Mouse (Mus musculus): ENCODE results near the gene Calcr. TPM values are rescaled to one million over a fixed set of nuclear protein-coding genes. Genes with fewer than 3 reads are reported as not detected.
"Not testable (repeated sequence)": the region's sequence is repeated elsewhere in the genome, so short reads cannot be mapped to it uniquely, and the experiment has no call there.

Calcr gene
- polyA plus RNA-seq (2016; fragmentation: Nextera tagmentation; extraction: Ambion mirVana), result 0.06 TPM in 1 of 2 replicates, not detected in the other

DNA sequence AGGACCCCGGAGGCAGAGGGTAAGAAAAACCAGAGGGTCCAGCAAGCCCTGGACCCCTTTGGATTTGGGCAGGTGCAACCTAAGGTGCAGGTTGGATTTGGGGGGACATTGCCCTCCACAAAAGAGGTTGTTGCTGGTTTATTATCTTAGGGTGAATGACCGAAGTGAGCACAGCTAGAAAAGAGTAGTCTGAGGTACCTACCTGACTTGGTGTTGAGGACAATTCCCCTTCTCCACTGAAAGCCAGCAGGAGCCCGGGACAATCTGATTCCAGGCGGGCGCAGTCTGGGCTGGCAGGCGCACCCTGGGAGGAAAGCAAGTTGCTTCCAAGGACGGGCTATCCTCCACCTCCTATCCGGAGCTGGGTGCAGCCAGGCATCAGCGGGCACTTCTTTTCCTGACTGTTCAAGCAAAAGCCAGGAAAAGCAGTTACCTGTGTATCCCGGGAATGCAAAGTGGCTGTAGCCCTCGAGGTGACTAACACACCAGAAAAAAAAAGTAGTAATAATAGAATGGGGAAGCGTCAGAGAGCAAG lies at the start of gene Calcr:
Gene Calcr (minus strand): TSS at position 485 of the 535 bp plus-strand sequence.
- peak within 1 kb of the TSS; percentile 61 for H3K4me2 ChIP-seq
- 4% methylated on average over 12 of the region's 12 CpGs for WGBS (ENCODE audit: insufficient replicate concordance)
- H3K27me3 ChIP-seq (replicated peaks), result peaks cover 42% of the 10 kb centered on the region
- no peaks in the 10 kb centered on the region for H3K4me1 ChIP-seq
- no peaks in the 10 kb centered on the region for H3K36me3 ChIP-seq
- no peak within 1 kb of the TSS for H3K27ac ChIP-seq
- no peak within 1 kb of the TSS for H3K9ac ChIP-seq
- ATAC-seq, result no peak
- no peaks in the 10 kb centered on the region for H3K9me3 ChIP-seq (replicated peaks)
- H3K4me3 ChIP-seq, result peak within 1 kb of the TSS; percentile 41

DNA sequence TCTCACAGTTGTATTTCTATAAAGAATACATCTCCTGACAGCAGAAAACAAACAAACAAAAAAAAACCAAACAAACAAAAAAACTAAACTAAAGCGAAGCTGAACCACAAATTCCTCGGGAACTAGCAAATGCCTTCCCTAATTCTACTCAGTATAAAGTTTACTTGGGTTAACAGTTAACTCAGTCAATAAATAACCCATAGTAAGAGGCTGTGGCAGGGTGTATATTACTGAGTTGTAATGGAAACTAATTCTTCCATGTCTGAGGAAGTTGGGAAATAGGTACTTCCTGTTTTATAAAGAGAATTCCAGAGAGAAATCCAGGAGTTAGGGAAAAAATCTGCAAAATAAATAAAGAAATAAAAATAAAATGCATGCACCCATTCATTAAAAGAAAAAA lies 3.0 kb upstream of the Calcr start:
- Histone ChIP-seq H3K4me3 (no peak overlapping the region), H3K9ac (no peak overlapping the region), H3K4me1 (no peaks in the 10 kb centered on the region), H3K27ac (no peak overlapping the region), H3K36me3 (no peaks in the 10 kb centered on the region), H3K9me3 (replicated peaks) (no peaks in the 10 kb centered on the region), H3K27me3 (replicated peaks) (peaks cover 34% of the 10 kb centered on the region), H3K4me2 (no peak overlapping the region)
- no peak for ATAC-seq
- WGBS (ENCODE audit: insufficient replicate concordance), result 74% methylated on average over 2 of the region's 2 CpGs

DNA sequence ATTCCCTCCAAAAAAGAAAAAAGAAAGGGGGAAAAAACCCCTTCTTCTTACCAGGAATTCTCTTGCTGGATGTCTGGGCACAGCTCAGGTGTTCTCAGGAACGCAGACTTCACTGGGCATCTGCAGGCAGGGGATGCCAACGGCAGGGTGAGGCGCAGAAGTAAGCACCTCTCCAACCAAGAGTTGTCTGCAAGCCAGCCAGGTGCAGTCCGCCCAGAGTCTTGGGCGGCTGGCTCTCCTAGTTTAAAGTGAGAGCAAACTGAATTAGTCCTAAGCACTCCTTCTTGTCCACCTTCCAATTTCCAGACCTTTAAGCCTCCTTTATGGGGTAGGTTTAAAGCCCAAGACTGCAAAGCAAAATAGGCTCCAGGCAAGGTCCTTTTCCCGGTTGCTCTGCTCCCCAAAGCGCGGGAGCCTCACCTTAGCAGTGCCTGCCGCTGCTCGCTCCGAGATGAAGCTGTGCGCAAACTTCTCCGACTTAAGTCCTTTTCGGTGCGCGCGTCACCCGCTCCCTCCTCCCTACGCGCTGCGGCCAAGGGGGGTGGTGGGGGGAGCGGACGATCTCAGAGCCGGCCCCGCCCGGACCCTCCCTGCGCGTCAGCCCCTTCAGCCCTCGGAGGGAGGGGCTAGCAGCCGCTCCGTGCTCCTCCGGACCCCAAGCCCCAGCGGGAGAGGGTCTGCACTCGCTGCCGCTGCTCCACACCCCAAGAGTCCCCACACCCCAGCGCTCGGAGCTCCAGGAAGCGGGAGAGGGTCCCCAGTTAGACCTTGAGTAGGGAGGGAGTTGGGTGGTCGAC lies 1.1 kb downstream of the Calcr start:
- no peak overlapping the region for H3K27ac ChIP-seq
- ATAC-seq, result no peak
- WGBS (ENCODE audit: insufficient replicate concordance), result 1% methylated on average over 34 of the region's 39 CpGs
- H3K36me3 ChIP-seq, result no peaks in the 10 kb centered on the region
- peaks cover 42% of the 10 kb centered on the region for H3K27me3 ChIP-seq (replicated peaks)
- H3K4me3 ChIP-seq, result peak overlapping the region; percentile 41
- no peak overlapping the region for H3K9ac ChIP-seq
- no peaks in the 10 kb centered on the region for H3K9me3 ChIP-seq (replicated peaks)
- no peaks in the 10 kb centered on the region for H3K4me1 ChIP-seq
- H3K4me2 ChIP-seq, result peak overlapping the region; percentile 61

DNA sequence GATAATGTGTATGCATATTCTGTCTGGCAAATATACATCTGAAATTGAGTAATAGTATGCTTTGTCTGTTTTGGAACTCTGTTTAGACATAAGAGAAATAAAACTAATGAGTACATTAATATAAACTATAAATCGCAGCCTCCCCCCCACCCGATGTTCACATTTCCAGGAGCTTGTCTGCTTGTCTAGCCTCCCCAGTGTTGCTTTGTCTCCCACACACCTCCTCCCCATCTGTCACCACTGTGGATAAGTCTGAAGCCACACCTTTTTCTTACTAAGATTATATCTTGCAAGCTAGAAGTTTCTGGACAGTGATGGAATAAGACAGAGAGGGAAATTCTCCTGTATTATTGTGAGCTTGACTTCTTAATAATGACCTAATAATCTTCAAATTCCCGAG lies 12.9 kb downstream of the Calcr start:
- H3K36me3 ChIP-seq, result no peaks in the 10 kb centered on the region
- no peak overlapping the region for H3K4me2 ChIP-seq
- H3K9me3 ChIP-seq (replicated peaks), result no peaks in the 10 kb centered on the region
- H3K9ac ChIP-seq, result no peak overlapping the region
- H3K4me1 ChIP-seq, result no peaks in the 10 kb centered on the region
- no peak overlapping the region for H3K27ac ChIP-seq
- H3K4me3 ChIP-seq, result no peak overlapping the region
- no peaks in the 10 kb centered on the region for H3K27me3 ChIP-seq (replicated peaks)
- 63% methylated on average over 3 of the region's 3 CpGs for WGBS (ENCODE audit: insufficient replicate concordance)
- no peak for ATAC-seq

GRCm38 (mm10) chr6:3749624-3750023 lies 14.9 kb downstream of the Calcr start:
- 30% methylated on average over 5 of the region's 5 CpGs for WGBS (ENCODE audit: insufficient replicate concordance)
- no peaks in the 10 kb centered on the region for H3K4me1 ChIP-seq

DNA sequence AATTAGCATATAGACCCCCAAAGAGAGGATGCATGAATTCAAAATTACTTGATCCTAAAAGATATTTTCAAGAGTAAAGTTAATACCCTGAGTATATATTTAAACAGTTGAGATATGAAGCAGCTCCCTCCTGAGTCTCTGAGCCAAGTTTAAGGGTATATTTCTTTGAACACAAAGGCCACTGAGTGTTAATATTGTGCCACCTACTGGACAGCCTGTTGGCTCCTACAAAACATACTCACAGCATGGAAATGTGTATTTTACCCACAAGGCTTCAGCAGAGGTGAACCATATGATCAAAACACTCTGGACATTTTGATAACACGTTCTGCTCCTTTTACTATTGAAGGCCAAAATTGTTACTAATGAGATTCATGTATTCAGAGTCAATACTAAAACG lies 19.0 kb downstream of the Calcr start:
- no peak for ATAC-seq

More at GRCm38 (mm10) chr6:3749624-3750023, 14.9 kb downstream of the Calcr start:
- Histone ChIP-seq H3K36me3 (no peaks in the 10 kb centered on the region), H3K27me3 (replicated peaks) (no peaks in the 10 kb centered on the region), H3K27ac (no peak overlapping the region), H3K4me2 (no peak overlapping the region), H3K4me3 (no peak overlapping the region), H3K9ac (no peak overlapping the region), H3K9me3 (replicated peaks) (no peaks in the 10 kb centered on the region)
- no peak for ATAC-seq

GRCm38 (mm10) chr6:3741996-3742713 lies 22.4 kb downstream of the Calcr start:
- no peak overlapping the region for H3K9ac ChIP-seq
- H3K9me3 ChIP-seq (replicated peaks), result no peaks in the 10 kb centered on the region
- no peak for ATAC-seq
- no peak overlapping the region for H3K4me3 ChIP-seq
- H3K27me3 ChIP-seq (replicated peaks), result no peaks in the 10 kb centered on the region; the same call in 1 of the 2 replicates
- H3K4me2 ChIP-seq, result no peak overlapping the region
- H3K4me1 ChIP-seq, result no peaks in the 10 kb centered on the region
- H3K27ac ChIP-seq, result no peak overlapping the region
- H3K36me3 ChIP-seq, result no peaks in the 10 kb centered on the region
- WGBS (ENCODE audit: insufficient replicate concordance), result 68% methylated on average over 7 of the region's 7 CpGs

More for the DNA sequence above, 19.0 kb downstream of the Calcr start:
- H3K4me2 ChIP-seq, result no peak overlapping the region
- no peaks in the 10 kb centered on the region for H3K9me3 ChIP-seq (replicated peaks)
- no peak overlapping the region for H3K9ac ChIP-seq
- H3K4me3 ChIP-seq, result no peak overlapping the region
- no peaks in the 10 kb centered on the region for H3K36me3 ChIP-seq
- H3K27me3 ChIP-seq (replicated peaks), result no peaks in the 10 kb centered on the region; the same call in 1 of the 2 replicates
- no peak overlapping the region for H3K27ac ChIP-seq
- H3K4me1 ChIP-seq, result no peaks in the 10 kb centered on the region
- 12% methylated on average over 2 of the region's 2 CpGs for WGBS (ENCODE audit: insufficient replicate concordance)

GRCm38 (mm10) chr6:3741296-3741695 lies 23.2 kb downstream of the Calcr start:
- Histone ChIP-seq H3K27ac (no peak overlapping the region), H3K4me3 (no peak overlapping the region), H3K4me2 (no peak overlapping the region), H3K9ac (no peak overlapping the region), H3K9me3 (replicated peaks) (no peaks in the 10 kb centered on the region), H3K27me3 (replicated peaks) (no peaks in the 10 kb centered on the region; the same call in 1 of the 2 replicates), H3K4me1 (no peaks in the 10 kb centered on the region), H3K36me3 (no peaks in the 10 kb centered on the region)
- ATAC-seq, result no peak
- WGBS (ENCODE audit: insufficient replicate concordance), result 21% methylated on average over 11 of the region's 11 CpGs

DNA sequence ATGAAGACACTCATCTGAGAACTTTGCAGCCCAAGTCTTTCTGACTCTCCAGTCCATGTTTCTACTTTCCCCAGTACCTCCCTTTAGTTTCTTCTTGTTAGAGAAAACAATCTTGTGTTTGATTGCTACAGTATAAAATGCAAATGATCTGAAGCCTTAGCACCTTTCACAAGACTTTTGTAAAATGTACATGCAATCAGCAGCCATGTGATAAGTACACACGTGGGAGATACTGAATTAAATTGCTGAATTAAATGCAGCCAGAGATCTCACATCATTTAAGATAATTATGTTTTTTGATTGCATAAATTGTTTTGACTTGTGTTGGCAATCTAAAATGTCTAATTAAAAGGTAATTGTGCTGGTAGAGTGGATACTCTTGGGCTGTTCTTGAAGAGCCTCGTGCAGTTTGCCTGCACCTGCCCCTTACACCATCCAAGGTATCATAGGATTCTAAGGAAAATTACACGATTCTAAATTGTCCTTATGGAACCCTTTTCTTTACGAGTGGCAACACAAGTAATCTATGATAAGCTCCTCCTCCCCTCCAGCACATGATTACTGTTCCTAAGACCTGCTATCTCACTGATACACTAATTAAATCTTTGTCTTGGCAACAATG lies 34.2 kb downstream of the Calcr start:
- no peaks in the 10 kb centered on the region for H3K4me1 ChIP-seq
- H3K36me3 ChIP-seq, result no peaks in the 10 kb centered on the region
- H3K9me3 ChIP-seq (replicated peaks), result no peaks in the 10 kb centered on the region
- no peak overlapping the region for H3K4me3 ChIP-seq
- no peak overlapping the region for H3K4me2 ChIP-seq
- no peaks in the 10 kb centered on the region for H3K27me3 ChIP-seq (replicated peaks)
- H3K9ac ChIP-seq, result no peak overlapping the region
- ATAC-seq, result no peak
- 46% methylated on average over 4 of the region's 4 CpGs for WGBS (ENCODE audit: insufficient replicate concordance)
- no peak overlapping the region for H3K27ac ChIP-seq

DNA sequence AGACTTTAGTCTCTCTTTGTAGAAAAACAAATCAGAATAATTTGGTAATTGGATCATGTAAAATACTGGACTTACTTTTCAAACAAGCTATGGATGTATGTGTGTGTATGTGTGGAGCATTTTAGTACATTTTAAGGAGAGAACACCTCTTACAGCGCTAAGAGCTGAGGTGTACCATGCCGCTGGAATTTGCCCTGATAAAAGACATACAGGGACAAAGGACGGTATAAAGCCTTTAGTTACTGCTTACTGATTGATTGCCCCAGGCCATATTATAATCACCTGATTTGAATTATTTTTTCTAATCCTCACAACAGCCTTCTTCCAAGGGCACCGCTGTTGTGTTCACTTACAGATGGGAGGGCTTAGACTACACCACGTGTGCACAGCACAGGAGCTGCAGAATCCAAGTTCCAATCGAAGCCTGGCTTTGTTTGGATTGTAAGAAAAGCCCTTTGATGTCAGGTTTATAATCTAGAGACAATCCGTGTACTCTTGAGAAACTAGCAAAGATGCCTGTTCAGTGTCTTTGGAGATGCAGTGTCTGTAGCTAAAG lies 76.3 kb downstream of the Calcr start:
- WGBS (ENCODE audit: insufficient replicate concordance), result 57% methylated on average over 7 of the region's 7 CpGs
- no peak overlapping the region for H3K4me3 ChIP-seq
- no peak overlapping the region for H3K9ac ChIP-seq
- no peak for ATAC-seq
- no peaks in the 10 kb centered on the region for H3K9me3 ChIP-seq (replicated peaks)
- no peaks in the 10 kb centered on the region for H3K27me3 ChIP-seq (replicated peaks)
- no peak overlapping the region for H3K4me2 ChIP-seq
- H3K27ac ChIP-seq, result no peak overlapping the region
- no peaks in the 10 kb centered on the region for H3K4me1 ChIP-seq
- no peaks in the 10 kb centered on the region for H3K36me3 ChIP-seq

GRCm38 (mm10) chr6:3678286-3678685 lies 86.2 kb downstream of the Calcr start:
- H3K4me1 ChIP-seq, result not testable (repeated sequence)
- 57% methylated on average over 2 of the region's 2 CpGs for WGBS (ENCODE audit: insufficient replicate concordance)

More at GRCm38 (mm10) chr6:3678286-3678685, 86.2 kb downstream of the Calcr start:
- not testable (repeated sequence) for H3K9ac ChIP-seq; H3K27ac ChIP-seq; H3K4me2 ChIP-seq; H3K4me3 ChIP-seq; H3K27me3 ChIP-seq (replicated peaks); H3K36me3 ChIP-seq; H3K9me3 ChIP-seq (replicated peaks); ATAC-seq

All from liver, embryonic 12.5 days (tissue).